Mouse (Mus musculus) ovary, postnatal 14 days (tissue): Measurements from ENCODE around the gene 2310033P09Rik.

Experiments
- DNase-seq: peaks from one replicate; pipeline ENCODE4 v3.0.0; 2022; ENCODE audit warnings: low spot score

2310033P09Rik gene

DNA sequence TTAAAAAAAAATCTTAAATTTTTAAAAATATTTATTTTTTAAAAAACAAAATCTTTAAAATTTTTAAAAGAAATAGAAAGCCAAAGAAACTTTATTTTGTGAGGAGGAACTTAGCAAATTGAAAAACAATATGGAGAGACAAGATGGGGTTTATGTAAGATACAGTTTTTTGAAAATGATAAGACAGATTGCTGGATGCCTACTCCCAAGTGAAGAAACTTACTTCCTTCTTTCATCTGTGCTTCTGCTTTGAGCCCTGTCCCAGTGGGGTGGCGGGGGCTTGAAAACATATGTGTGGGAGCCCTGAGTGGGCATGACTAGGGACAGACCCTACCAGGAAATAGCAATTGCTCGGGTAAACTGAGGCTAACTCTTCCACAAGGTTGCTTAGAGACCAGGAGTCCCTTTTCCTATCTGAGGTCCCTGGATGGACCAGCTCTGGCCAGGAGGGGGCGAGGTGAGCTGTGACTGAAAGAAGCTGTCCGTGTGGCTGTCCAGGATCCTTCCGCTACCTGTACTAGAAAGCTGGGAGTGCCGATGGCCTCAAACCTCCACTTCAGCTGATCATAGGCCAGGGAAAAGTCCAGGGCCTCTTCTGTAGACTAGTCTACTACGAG, 22.1 kb downstream of the 2310033P09Rik start:
- no peak for DNase-seq

GRCm38 (mm10) chr11:59232797-59233196, 24.7 kb downstream of the 2310033P09Rik start:
- no peak for DNase-seq

DNA sequence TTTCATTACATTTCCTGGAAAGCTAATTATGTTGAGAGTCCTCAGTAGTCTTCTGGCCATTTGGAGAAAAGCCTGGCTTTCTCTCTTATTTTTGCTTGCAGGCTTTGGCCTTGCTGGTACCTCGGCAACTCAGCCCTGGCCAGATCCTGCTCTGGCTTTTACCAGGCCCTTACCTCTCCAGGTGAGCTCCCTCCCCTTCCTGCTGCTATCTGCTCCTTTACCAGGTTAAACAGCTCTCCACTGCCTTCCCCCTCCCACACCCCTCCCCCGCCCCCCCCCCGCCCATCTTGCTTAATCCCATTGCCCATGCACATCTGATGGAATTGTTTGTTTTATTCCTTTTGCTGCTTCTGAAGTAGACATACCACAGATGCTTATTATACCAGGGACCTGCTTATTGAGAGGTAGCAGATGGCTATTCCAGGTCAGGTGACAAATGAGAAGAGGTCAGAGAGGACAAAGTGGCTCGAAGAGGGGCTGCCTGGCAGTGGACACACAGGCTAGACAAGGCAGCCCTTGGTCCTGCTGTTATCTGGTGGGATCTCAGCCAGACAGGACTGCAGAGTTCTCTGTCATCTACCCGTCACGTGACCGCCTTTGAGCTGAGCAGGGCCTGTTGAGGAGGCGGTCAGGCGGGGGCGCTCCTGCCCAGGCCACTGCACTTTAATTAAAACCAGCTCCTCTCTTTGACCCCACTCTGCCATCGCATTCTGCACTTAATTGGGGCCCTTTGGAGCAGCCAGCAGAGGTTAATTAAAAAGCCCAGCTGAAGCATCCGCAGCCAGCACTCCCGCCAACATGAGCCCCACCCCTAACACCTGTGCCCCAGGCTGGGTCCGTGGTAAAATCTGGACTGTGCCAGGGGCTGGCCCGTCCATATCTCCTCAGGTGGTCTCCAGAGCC, 30.7 kb downstream of the 2310033P09Rik start:
- peak; percentile 33 for DNase-seq

DNA sequence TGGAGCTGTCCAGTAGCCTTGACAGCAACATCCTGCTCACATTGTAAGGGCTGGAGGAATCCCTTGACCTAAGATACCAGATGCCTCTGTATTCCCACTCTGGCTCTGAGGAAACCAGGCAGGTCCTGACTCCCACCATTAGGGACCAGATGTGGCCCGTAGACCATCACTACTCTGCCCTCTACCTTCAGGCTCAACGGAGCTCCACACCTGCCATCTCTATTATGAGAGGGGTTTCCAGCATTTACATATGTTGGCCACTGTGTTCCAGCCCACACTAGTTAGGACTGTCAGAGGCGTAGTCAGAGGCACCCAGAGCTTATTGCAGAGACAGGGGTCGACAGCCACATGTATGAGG, 31.3 kb downstream of the 2310033P09Rik start:
- DNase-seq = no peak

- DNase-seq = no peak
Observed at GRCm38 (mm10) chr11:59239796-59240195, 31.7 kb downstream of the 2310033P09Rik start.

GRCm38 (mm10) chr11:59241841-59242240, 33.7 kb downstream of the 2310033P09Rik start:
- no peak for DNase-seq

DNA sequence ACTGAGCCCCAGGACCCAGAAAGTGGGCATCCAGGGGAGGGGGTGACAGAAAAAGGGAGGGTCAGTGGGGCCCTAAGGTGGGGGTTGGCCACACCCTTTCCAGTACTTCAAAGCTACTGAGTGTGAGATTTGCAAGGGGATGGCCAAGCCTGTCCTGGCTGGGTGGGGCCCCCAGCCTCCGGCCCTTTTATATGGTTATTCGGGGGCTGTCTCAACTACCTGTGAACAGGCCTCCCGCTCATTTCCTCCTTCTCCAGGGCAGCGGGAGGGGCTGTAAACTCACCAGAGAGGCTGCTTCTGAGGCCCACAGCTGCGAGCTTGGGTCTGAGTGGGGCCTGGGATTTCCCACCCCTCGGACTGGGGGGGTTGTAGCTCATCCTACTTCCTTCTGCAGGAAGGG, 35.7 kb downstream of the 2310033P09Rik start:
- DNase-seq = no peak

- DNase-seq = no peak
Observed at GRCm38 (mm10) chr11:59248101-59248500, 40.0 kb downstream of the 2310033P09Rik start.

DNA sequence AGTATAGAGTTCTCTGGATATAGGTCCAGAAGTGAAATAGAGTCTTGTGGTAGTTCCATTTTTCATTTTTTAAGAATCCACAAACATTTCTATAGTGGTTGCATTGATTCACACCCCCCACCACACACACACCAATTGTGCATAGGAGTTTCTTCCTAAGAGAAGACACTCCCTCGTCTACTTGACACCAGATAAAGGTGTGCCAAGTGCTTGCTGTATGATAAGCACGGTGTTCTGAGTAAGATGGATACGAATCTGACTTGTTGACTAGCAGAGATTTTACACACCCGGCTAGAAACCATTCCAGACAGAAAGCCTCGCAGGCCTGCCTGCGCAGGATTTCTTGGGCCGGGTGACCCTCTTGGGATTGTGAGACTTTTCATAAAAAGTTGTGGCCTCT, 51.5 kb downstream of the 2310033P09Rik start:
- DNase-seq = no peak
